In genomic region chr17:27908888-27909621, GRCm38 (mm10) we compare ENCODE assay signal across 8 mouse cellular contexts. TPM values are rescaled to one million over a fixed set of nuclear protein-coding genes. Genes with fewer than 3 reads are reported as not detected.
DNase-seq lines count a peak whose midpoint lies in the region; ATAC-seq lines count a peak whose summit lies in the region.

Gene Anks1, plus strand, starts transcription at chr17:27909306.

- peaks cover 30% of the 10 kb centered on the region for H3K4me1 ChIP-seq in hindbrain, embryonic 12.5 days

- peak within 1 kb of the TSS; percentile 91 for H3K4me2 ChIP-seq in hindbrain, embryonic 12.5 days (replicated peaks)

- peak within 1 kb of the TSS; percentile 91 for H3K9ac ChIP-seq in hindbrain, embryonic 12.5 days

- DNase-seq in NIH3T3 (ENCODE audit: low read depth) = peak; percentile 89
- peak; percentile 87 for DNase-seq in cerebellum, adult 9-11 months
- DNase-seq in frontal cortex, postnatal 10 days (ENCODE audit: low spot score in 2 of 2) = peak; percentile 63 to 83
- DNase-seq in left cerebral cortex, adult 11 months (ENCODE audit: low spot score) = peak; percentile 62
- DNase-seq in lung, postnatal 4 days = peak; percentile 91 to 92
- peak; percentile 83 for DNase-seq in retina, postnatal 7 days (ENCODE audit: low read depth, low spot score)
- peak; percentile 91 for DNase-seq in urinary bladder, adult 2 months (ENCODE audit: low spot score)

- peak within 1 kb of the TSS; percentile 86 for H3K27ac ChIP-seq in hindbrain, embryonic 12.5 days

- H3K27me3 ChIP-seq in hindbrain, embryonic 12.5 days = no peaks in the 10 kb centered on the region

- peak; percentile 81 for ATAC-seq in hindbrain, embryonic 12.5 days (ENCODE audit: low FRiP score)

- H3K36me3 ChIP-seq in hindbrain, embryonic 12.5 days = peaks cover 18% of the 10 kb centered on the region

- under 1% methylated on average over 55 of the region's 78 CpGs for WGBS in hindbrain, embryonic 12.5 days

- no peaks in the 10 kb centered on the region for H3K9me3 ChIP-seq in hindbrain, embryonic 12.5 days (replicated peaks)

- peak within 1 kb of the TSS; percentile 93 for H3K4me3 ChIP-seq in hindbrain, embryonic 12.5 days

RNA-seq across cellular contexts. Expression of gene Anks1, which starts in this region (rescaled TPM):
- 86.0 and 91.5 TPM in 2 replicates for polyA plus RNA-seq in hindbrain, embryonic 12.5 days (2016; fragmentation: Nextera tagmentation; extraction: Ambion mirVana)
- 45.2 and 52.6 TPM in 2 replicates for polyA plus RNA-seq in urinary bladder, adult 2 months (2012; rRNA removed)

Comparison
In these comparisons a context has a peak if more than half of its experiments do, and no peak if none do; other contexts are left out.
1. Peak in every context shown above with its lines: DNase-seq, ATAC-seq, H3K4me3 ChIP-seq and H3K27ac ChIP-seq.